Mouse (Mus musculus): ENCODE measurements around the gene Fbxl16.

The Fbxl16 gene

GRCm38 (mm10) chr17:25828712-25829557 is 20.1 kb downstream of the Fbxl16 start, which contains the start of gene Jmjd8:
Gene Jmjd8, plus strand, starts transcription at chr17:25828867.
- peak; percentile 91 for DNase-seq (ENCODE audit: low spot score)

GRCm38 (mm10) chr17:25829558-25830017 is 20.7 kb downstream of the Fbxl16 start:
- no peak for DNase-seq (ENCODE audit: low spot score)

GRCm38 (mm10) chr17:25830200-25830753 is 21.4 kb downstream of the Fbxl16 start:
- no peak for DNase-seq (ENCODE audit: low spot score)

- no peak for DNase-seq (ENCODE audit: low spot score)
These were observed 22.0 kb downstream of the Fbxl16 start for GRCm38 (mm10) chr17:25830806-25831431.

- no peak for DNase-seq (ENCODE audit: low spot score)
These were observed 22.8 kb downstream of the Fbxl16 start for GRCm38 (mm10) chr17:25831451-25832281.

DNA sequence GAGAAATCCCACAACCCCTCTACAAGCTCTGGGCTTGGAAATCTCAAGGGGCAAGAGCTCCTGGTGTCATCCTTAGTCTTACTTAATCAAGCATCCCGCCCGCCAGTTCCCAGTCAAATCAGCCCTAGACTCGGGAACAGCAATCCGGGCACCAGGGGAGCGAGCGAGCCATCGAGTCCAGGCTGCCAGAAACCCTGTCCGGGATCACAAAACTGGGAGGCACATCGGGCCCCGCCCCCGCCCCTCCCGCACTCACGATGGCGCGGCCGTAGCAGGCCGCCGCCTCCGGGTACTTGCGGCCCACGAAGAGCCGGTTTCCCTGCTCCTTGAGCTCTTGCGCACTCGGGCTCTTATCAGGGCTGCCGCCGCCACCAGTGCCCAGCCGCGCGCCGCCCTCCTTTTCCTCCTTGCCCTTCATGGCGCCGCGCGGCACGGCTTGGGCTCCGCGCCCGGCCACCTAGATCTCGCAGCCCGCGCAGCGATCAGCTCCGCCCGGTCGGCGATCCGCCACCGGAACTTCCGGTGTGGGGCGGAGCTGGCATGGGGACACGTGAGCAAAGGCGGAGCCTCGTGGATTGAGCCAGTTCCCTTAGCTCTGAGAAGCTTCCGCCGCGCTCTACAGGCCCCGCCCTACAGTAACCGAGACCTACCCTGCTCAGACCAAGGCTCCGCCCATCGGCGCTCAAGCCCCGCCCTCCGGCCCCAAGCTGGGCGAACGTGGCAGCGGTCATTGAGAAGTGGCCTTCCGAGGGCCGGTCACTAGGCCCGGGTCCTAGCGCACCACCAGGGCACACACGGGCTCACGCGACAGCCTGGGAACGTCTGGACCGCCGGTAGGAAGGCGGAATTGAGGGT is 23.8 kb downstream of the Fbxl16 start:
- DNase-seq (ENCODE audit: low spot score), result peak; percentile 99

DNA sequence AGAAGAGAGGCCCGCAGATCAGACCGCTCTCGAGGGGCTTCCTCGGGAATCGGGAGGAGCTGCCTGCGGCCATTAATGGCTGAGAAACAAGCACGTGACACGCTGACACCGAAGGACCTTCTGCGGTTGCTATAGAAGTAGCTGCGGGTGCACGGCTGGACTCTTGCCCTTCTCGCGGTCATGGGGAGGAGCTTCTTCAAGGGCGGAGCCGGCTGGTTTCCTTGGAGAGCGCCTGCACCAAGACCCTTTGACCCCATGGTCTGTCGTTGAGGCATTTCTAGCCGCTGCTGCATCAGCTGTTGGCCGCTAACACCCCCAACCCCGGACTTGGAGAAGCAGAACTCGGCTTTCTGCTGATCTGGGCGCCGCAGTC is 24.4 kb downstream of the Fbxl16 start, which contains the start of gene Stub1:
TSS of gene Stub1 (minus strand) at position 114 of the 373 bp plus-strand sequence.
- DNase-seq (ENCODE audit: low spot score), result peak; percentile 98

GRCm38 (mm10) chr17:25833961-25834594 is 25.2 kb downstream of the Fbxl16 start:
- no peak for DNase-seq (ENCODE audit: low spot score)

DNA sequence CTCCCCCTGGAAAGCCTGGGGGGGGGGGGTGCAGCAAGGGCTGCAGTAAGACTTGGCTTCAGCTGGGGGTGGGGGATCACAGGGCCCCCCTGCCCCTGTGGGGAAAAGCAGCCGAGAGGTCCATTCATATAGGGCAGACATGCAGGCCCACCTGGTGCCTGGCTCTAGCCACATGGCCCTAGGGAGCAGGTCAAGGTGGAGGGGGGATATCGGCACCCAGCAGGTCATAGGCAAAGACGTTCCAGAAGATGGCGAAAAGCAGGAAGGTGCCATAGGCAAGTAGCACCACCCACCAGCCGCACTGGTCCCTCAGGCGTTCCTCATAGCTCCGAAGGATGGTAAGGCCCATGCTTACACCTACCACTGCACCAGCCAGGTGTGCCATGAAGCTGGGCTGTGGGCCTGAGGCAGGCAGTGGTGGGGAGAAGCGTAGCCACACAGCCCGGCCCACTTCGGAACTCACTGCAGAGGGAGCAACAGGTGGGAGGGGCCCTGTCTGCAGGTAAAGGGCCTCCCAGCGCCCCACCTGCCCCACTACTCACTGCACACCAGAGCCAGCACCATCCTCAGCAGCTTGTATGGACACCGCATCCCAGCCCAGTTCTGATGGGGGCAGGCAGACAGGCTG is 25.8 kb downstream of the Fbxl16 start:
- no peak for DNase-seq (ENCODE audit: low spot score)

- no peak for DNase-seq (ENCODE audit: low spot score)
These were observed 26.4 kb downstream of the Fbxl16 start for GRCm38 (mm10) chr17:25835301-25835700.

GRCm38 (mm10) chr17:25835816-25836215 is 26.9 kb downstream of the Fbxl16 start:
- no peak for DNase-seq (ENCODE audit: low spot score)

DNA sequence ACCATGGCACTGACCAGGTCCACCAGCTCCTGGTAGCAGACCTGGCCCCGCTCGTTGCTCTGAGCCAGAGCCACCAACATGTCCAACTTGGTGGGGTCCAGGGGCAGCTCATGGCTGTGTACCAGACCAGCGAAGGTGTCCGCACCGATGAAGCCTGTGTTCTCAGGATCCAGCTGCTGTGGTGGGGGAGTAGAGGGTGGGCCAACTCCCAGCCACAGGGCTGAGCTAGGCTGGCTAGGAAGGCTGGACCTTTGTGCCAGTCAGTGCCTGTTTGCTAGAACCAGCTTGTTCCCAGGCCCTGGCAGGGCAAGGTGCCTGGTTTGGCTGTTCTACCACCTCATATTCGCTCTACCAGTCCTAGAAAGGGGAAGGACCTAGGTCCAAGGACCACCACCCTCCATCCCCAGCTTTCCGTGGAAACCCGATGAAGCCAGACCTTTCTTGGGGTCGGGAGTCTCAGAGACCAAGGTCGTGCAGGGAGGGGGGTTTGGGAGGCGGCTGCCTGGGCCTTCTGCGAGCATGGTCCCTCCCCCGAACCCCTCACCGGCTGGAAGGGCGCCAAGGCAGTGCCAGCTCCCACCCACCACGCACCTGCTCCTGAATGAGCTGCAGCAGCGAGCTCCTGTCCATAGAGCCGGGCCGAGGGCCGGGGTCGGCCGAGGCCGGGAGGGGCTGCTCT is 27.7 kb downstream of the Fbxl16 start:
- no peak for DNase-seq (ENCODE audit: low spot score)

DNA sequence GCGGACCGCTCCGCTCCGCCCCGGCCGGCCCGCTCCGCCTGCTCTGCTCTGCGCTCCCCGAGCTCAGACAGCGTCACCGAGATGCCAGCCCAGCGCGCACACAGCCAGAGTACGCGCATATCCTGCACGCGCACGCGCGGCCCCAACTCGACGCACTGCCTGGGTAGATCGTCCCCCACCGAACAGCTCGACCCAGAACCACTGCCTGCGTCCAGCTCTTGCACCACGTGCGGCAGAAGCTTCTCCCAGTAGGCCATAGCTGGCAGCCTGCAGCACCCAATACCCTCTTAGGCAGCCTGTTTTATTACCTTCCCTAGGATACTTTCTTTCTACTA is 28.2 kb downstream of the Fbxl16 start, which contains the start of gene Rhbdl1:
TSS of gene Rhbdl1 (minus strand) at position 220 of the 335 bp plus-strand sequence.
- DNase-seq (ENCODE audit: low spot score), result peak; percentile 84

DNA sequence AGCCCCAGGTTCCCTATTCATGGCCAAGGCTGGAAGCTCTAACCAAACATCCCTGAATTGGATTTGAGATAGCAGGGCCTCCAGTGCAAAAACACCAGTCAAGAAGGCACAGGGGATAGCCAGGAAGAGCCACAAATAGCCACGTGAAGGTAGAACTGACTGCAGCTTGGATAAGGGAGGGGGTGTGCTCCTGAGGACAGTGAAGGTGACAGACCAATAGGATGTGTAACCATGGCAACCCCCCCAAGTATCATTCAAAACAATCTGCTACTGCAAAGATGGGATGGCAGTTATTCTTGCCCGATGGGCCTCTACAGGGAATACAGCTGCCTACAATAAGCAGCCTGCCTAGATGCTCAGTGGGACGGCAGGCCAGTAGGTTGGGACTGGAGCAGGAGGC is 28.6 kb downstream of the Fbxl16 start:
- DNase-seq (ENCODE audit: low spot score), result no peak

- DNase-seq (ENCODE audit: low spot score), result no peak
These were observed 30.0 kb downstream of the Fbxl16 start for GRCm38 (mm10) chr17:25838904-25839303.

DNA sequence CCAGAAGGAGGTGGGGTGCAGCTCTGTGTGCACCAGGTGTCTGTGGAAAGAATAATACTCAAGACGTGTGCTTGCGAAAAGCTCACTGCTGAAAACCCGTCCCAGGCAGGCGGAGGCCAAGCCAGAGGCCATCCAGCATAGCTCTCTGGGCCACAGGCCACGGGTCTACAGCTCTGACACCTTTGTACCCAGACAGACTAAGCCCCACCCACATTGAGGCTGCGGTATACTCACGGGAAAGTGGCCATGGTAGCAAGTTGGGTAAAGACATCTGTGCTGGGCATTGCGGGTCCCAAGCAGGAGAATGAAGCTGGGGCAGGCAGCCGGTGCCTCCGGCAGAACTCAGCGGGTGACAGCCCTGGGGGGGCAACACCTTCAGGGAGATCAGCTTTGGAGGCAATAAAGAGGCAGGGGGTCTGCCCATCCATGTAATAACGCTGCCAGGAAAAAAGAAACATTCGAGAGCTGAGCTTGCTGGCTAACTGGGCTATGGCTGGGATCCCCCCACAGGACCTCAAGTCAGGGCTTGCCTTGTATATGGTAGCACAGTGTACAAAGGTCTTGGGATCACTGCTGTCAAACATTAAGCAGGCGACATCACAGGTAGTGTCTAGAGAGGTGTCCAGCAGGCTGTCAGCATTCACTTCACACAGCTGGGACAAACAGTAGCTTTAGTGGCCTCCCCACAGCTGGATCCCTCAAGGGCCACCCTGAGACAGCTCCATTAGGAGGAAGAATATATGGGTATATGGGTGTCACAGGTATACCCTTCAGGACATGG is 30.8 kb downstream of the Fbxl16 start:
- DNase-seq (ENCODE audit: low spot score), result no peak

DNA sequence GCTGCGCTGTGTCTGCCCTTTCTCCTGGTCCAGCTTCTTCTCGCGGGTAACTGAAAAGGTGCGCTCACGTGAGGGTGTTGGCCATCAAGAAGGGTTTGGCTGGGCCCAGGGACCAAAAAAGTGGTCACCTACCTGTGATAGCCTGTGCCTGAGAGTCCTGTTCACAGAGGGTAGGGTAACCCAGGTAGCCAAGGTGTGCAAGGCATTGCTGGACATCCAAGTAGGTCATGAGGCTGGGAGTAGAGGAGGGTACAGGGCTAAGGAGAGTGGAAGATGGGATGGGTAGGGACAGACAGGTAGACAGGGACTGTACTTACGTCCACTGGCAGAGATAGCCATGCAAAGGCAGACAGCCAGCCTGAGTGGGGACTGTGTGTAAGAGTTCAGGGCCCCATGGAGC is 31.6 kb downstream of the Fbxl16 start:
- DNase-seq (ENCODE audit: low spot score), result no peak

- DNase-seq (ENCODE audit: low spot score), result no peak
These were observed 32.4 kb downstream of the Fbxl16 start, which contains the start of gene Gm20683 for GRCm38 (mm10) chr17:25841117-25841880. Gene Gm20683, minus strand, starts transcription at chr17:25841763.

Data from embryo, embryonic 10 days (tissue).